8 mouse cellular contexts compared by ENCODE assay signal in genomic region chr8:104050694-104051539, GRCm38 (mm10). TPM values are rescaled to one million over a fixed set of nuclear protein-coding genes. Genes with fewer than 3 reads are reported as not detected.
DNase-seq lines count a peak whose midpoint lies in the region; ATAC-seq and TF ChIP-seq lines count a peak whose summit lies in the region.

No protein-coding gene starts in this region.

- ATAC-seq in embryonic facial prominence, embryonic 13.5 days (ENCODE audit: insufficient number of reproducible peaks, insufficient read depth, low FRiP score, low TSS enrichment, low read depth), result no peak
- peak; percentile 35 for ATAC-seq in lung, postnatal 0 days

- H3K79me2 ChIP-seq in CH12.LX (replicated peaks; ENCODE audit: control insufficient read depth, extremely low read depth, insufficient read depth, poor library complexity, severe bottlenecking), result no peaks in the 10 kb centered on the region

- WGBS in embryonic facial prominence, embryonic 13.5 days, result 26% methylated on average over 15 of the region's 15 CpGs
- 22% methylated on average over 15 of the region's 15 CpGs for WGBS in lung, postnatal 0 days

- TF ChIP-seq EP300 in CH12.LX (IDR thresholded peaks at IDR 0.05; ENCODE audit: low read length), result no peak
- TF ChIP-seq EP300 in lung, postnatal 0 days (IDR thresholded peaks at IDR 0.05), result no peak

- in situ Hi-C loops in CH12.LX (cut with MboI; ENCODE audit: low pct_ligation_motif_present, low pct_unique_long_range_greater_than_20kb, low sequenced_read_pairs), result no loop called here

- no peak overlapping the region for H3K27ac ChIP-seq in CH12.LX (ENCODE audit: insufficient read depth, low read depth)
- H3K27ac ChIP-seq in embryonic facial prominence, embryonic 13.5 days, result no peak overlapping the region; the same call in 1 of the 2 replicates
- H3K27ac ChIP-seq in layer of hippocampus, adult 2 months, result peak overlapping the region; percentile 52
- no peak overlapping the region for H3K27ac ChIP-seq in lung, postnatal 0 days (ENCODE audit: low read length)

- TF ChIP-seq RAD21 in CH12.LX (IDR thresholded peaks at IDR 0.05; ENCODE audit: low read depth, low read length), result peak; percentile 77

- dilution Hi-C loops in CH12.LX (cut with MboI; ENCODE audit: extremely low pct_ligation_motif_present, extremely low pct_unique_long_range_greater_than_20kb, low sequenced_read_pairs), result no loop called here

- no peaks in the 10 kb centered on the region for H3K9me3 ChIP-seq in CH12.LX (replicated peaks; ENCODE audit: low read length)
- H3K9me3 ChIP-seq in embryonic facial prominence, embryonic 13.5 days, result 0 out of 2 replicates have a peak, but pooled peaks cover 5% of the 10 kb centered on the region
- H3K9me3 ChIP-seq in lung, postnatal 0 days (ENCODE audit: low read length), result no peaks in the 10 kb centered on the region

- H3K9ac ChIP-seq in CH12.LX (ENCODE audit: insufficient read depth, low read depth), result no peak overlapping the region
- 0 out of 2 replicates have a peak overlapping the region, but pooled peaks have one; percentile 32 for H3K9ac ChIP-seq in embryonic facial prominence, embryonic 13.5 days
- no peak overlapping the region for H3K9ac ChIP-seq in lung, postnatal 0 days (replicated peaks; ENCODE audit: low read depth)

- TF ChIP-seq CTCF in CH12.LX (conservative IDR thresholded peaks at IDR 0.05 in 1 of 2, IDR thresholded peaks at IDR 0.05 in 1 of 2; ENCODE audit: low read depth in 2 of 2, low read length in 2 of 2), result peak; percentile 87 to 95
- peak; percentile 96 for TF ChIP-seq CTCF in layer of hippocampus, adult 2 months (conservative IDR thresholded peaks at IDR 0.05)
- peak; percentile 90 for TF ChIP-seq CTCF in lung, postnatal 0 days (IDR thresholded peaks at IDR 0.05)

- H3K27me3 ChIP-seq in CH12.LX (replicated peaks), result peaks cover 48% of the 10 kb centered on the region
- no peaks in the 10 kb centered on the region for H3K27me3 ChIP-seq in embryonic facial prominence, embryonic 13.5 days
- no peaks in the 10 kb centered on the region for H3K27me3 ChIP-seq in lung, postnatal 0 days (replicated peaks; ENCODE audit: insufficient read depth, low read length)

- TF ChIP-seq POLR2A in CH12.LX (IDR thresholded peaks at IDR 0.05; ENCODE audit: low read depth, low read length), result no peak

- DNase-seq in CH12.LX (ENCODE audit: extremely low read depth), result peak; percentile 58
- DNase-seq in adrenal gland, postnatal 36 days, result peak; percentile 46 to 74
- DNase-seq in heart, postnatal 4 days, result peak; percentile 73
- peak; percentile 77 to 82 for DNase-seq in layer of hippocampus, adult 2 months (ENCODE audit: low spot score in 2 of 2)
- DNase-seq in lung, postnatal 0 days (ENCODE audit: low spot score), result peak; percentile 80
- peak; percentile 25 for DNase-seq in retina, adult 2 months (ENCODE audit: low read depth, low spot score)
- DNase-seq in urinary bladder, postnatal 14 days (ENCODE audit: low spot score), result peak; percentile 67

- no peak overlapping the region for H3K4me3 ChIP-seq in CH12.LX (replicated peaks in 1 of 3; ENCODE audit: low read depth in 2 of 3, low read length in 2 of 3, poor library complexity in 1 of 3)
- H3K4me3 ChIP-seq in embryonic facial prominence, embryonic 13.5 days, result no peak overlapping the region
- peak overlapping the region; percentile 47 for H3K4me3 ChIP-seq in layer of hippocampus, adult 2 months
- H3K4me3 ChIP-seq in lung, postnatal 0 days (ENCODE audit: low read depth, low read length), result no peak overlapping the region

- H3K4me2 ChIP-seq in CH12.LX (ENCODE audit: insufficient read depth, low read depth, poor library complexity, severe bottlenecking), result peak overlapping the region; percentile 47
- peak overlapping the region; percentile 42 for H3K4me2 ChIP-seq in embryonic facial prominence, embryonic 13.5 days
- peak overlapping the region; percentile 25; the same call in 1 of the 2 replicates for H3K4me2 ChIP-seq in lung, postnatal 0 days (replicated peaks; ENCODE audit: low read depth, low read length)

- peaks cover 0 to 6% of the 10 kb centered on the region in 2 experiments; a peak in 2 of 4 replicates for H3K4me1 ChIP-seq in CH12.LX (ENCODE audit: control insufficient read depth in 1 of 2, insufficient read depth in 2 of 2)
- peaks cover 30% of the 10 kb centered on the region for H3K4me1 ChIP-seq in embryonic facial prominence, embryonic 13.5 days
- H3K4me1 ChIP-seq in lung, postnatal 0 days (ENCODE audit: insufficient read depth, low read depth, low read length), result no peaks in the 10 kb centered on the region

- no peaks in the 10 kb centered on the region for H3K36me3 ChIP-seq in CH12.LX (replicated peaks in 1 of 2; ENCODE audit: control insufficient read depth in 1 of 2, insufficient read depth in 1 of 2, low read length in 1 of 2)
- no peaks in the 10 kb centered on the region for H3K36me3 ChIP-seq in embryonic facial prominence, embryonic 13.5 days
- no peaks in the 10 kb centered on the region for H3K36me3 ChIP-seq in lung, postnatal 0 days (ENCODE audit: insufficient read depth, low read length)

TF ChIP-seq in CH12.LX, 34 proteins besides CTCF, POLR2A, EP300 and RAD21:
- TF ChIP-seq KAT2A (IDR thresholded peaks at IDR 0.05; ENCODE audit: insufficient replicate concordance, low read length) (no peak), SMC3 (IDR thresholded peaks at IDR 0.05; ENCODE audit: low read depth, low read length) (peak; percentile 65), ZNF384 (IDR thresholded peaks at IDR 0.05; ENCODE audit: low read depth, low read length) (0 out of 2 replicates have a peak, but pooled peaks have one; percentile 12), JUN (IDR thresholded peaks at IDR 0.05; ENCODE audit: insufficient read depth, low read depth, low read length) (no peak)

RNA-seq across cellular contexts. Expression of gene Cdh5, which starts 50.5 kb away (rescaled TPM):
- 0.25 and 0.34 TPM in 2 replicates for total RNA-seq in CH12.LX (2012; rRNA removed)
- 0.20 and 0.48 TPM in 2 replicates for total RNA-seq in CH12.LX (2014; rRNA removed)
- 1.7 and 1.8 TPM in 2 replicates for polyA plus RNA-seq in CH12.LX (2012; ENCODE audit: insufficient read length, low read depth)
- 10 to 100 TPM; 44.1 to 61.4 TPM for total RNA-seq in adrenal gland, postnatal 36 days (2021)
- 25.1 and 28.3 TPM in 2 replicates for polyA plus RNA-seq in embryonic facial prominence, embryonic 13.5 days (2015; fragmentation: Nextera tagmentation; extraction: Ambion mirVana)
- total RNA-seq in heart, postnatal 4 days (2021), result 100 to 1,000 TPM; 260 to 270 TPM
- total RNA-seq in layer of hippocampus, adult 2 months (2021), result 10 to 100 TPM in 1 of 2 experiments, 1 to 10 TPM in 1; 9.1 to 11.6 TPM
- 99.0 and 100 TPM in 2 replicates for polyA plus RNA-seq in lung, postnatal 0 days (2015; fragmentation: Nextera tagmentation; extraction: Ambion mirVana)

Comparison
In these comparisons a context has a peak if more than half of its experiments do, and no peak if none do; other contexts are left out.
1. DNase-seq: peak in every context shown above with its lines; median percentile 80 in lung, postnatal 0 days; 80 in layer of hippocampus, adult 2 months; 73 in heart, postnatal 4 days; 67 in urinary bladder, postnatal 14 days; 60 in adrenal gland, postnatal 36 days; 58 in CH12.LX; 25 in retina, adult 2 months.
2. RNA of gene Cdh5, which starts 50.5 kb away (total RNA-seq): 260 to 270 TPM in heart, postnatal 4 days, 44.1 to 61.4 TPM in adrenal gland, postnatal 36 days and 9.1 to 11.6 TPM in layer of hippocampus, adult 2 months; 0.20 to 0.48 TPM in CH12.LX; every median in the first group is over 4 times any median in the second.
3. Peak in every context shown above with its lines, with median percentiles within 50 percentile points of each other: H3K4me2 ChIP-seq and CTCF ChIP-seq.